Mouse (Mus musculus): ENCODE results near the gene Serpinf2. TPM values are rescaled to one million over a fixed set of nuclear protein-coding genes. Genes with fewer than 3 reads are reported as not detected.

Gene Serpinf2
- polyA plus RNA-seq, 1 experiment from 2014 or later, result not detected

GRCm38 (mm10) chr11:75468410-75468809 lies 29.0 kb upstream of the Serpinf2 start:
- Histone ChIP-seq H3K27me3 (ENCODE audit: control insufficient read depth, insufficient read depth, low read length) (no peaks in the 10 kb centered on the region), H3K27ac (replicated peaks; ENCODE audit: low read depth, low read length) (no peak overlapping the region), H3K4me1 (ENCODE audit: control insufficient read depth, insufficient read depth, low read length) (0 out of 2 replicates have a peak, but pooled peaks cover 3% of the 10 kb centered on the region), H3K36me3 (ENCODE audit: control insufficient read depth, insufficient read depth, low read length) (peaks cover 13% of the 10 kb centered on the region), H3K9me3 (ENCODE audit: control insufficient read depth, low read length) (no peaks in the 10 kb centered on the region), H3K4me2 (ENCODE audit: low read length) (peak overlapping the region; percentile 48), H3K4me3 (replicated peaks; ENCODE audit: low read depth, low read length) (no peak overlapping the region; the same call in 1 of the 2 replicates), H3K9ac (replicated peaks; ENCODE audit: low read length) (no peak overlapping the region)
- ATAC-seq (ENCODE audit: low FRiP score, low TSS enrichment) (no peak), DNase-seq (no peak)
- WGBS, result 65% methylated on average over 7 of the region's 7 CpGs

DNA sequence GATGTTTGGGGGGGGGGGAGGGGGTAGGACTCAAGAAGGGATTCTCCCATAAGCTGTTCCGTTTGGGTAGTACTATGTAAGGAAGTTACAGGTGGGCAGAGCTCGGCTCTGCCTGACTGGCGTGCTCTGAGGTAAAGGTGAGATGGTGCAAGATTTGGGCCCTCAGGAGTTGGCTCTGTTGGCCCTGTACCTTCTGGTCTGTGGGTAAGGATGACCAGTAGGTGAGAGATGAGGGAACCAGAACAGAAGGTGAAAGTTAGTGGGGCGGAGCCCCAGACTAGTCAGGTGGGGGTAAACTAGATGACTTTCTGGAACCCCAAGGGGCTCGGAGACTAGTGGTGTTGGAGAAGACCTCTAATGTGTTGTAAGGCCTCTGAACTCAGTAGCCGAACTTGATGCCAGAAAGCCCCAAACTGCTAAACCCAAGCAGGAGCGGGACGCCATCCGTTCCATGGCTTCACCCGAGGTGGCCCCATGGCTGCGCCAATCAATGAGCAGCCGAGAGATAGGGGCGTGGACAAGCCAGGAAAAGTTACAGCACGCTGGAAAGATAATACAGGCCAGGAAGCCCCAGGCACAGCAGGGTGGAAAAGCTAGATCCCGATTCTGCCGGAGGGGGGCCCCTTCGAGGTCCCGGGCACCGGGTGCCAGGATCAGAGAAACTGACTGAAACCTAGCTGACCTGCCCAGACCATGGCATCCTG lies 28.3 kb upstream of the Serpinf2 start:
- H3K36me3 ChIP-seq (ENCODE audit: control insufficient read depth, insufficient read depth, low read length), result peaks cover 13% of the 10 kb centered on the region
- H3K27ac ChIP-seq (replicated peaks; ENCODE audit: low read depth, low read length), result no peak overlapping the region
- H3K9me3 ChIP-seq (ENCODE audit: control insufficient read depth, low read length), result no peaks in the 10 kb centered on the region
- peak overlapping the region; percentile 21 for H3K4me3 ChIP-seq (replicated peaks; ENCODE audit: low read depth, low read length)
- H3K9ac ChIP-seq (replicated peaks; ENCODE audit: low read length), result no peak overlapping the region
- 17% methylated on average over 19 of the region's 19 CpGs for WGBS
- H3K27me3 ChIP-seq (ENCODE audit: control insufficient read depth, insufficient read depth, low read length), result no peaks in the 10 kb centered on the region
- peak; percentile 20 for DNase-seq
- peaks cover 9% of the 10 kb centered on the region; the same call in 1 of the 2 replicates for H3K4me1 ChIP-seq (ENCODE audit: control insufficient read depth, insufficient read depth, low read length)
- peak overlapping the region; percentile 48 for H3K4me2 ChIP-seq (ENCODE audit: low read length)
- ATAC-seq (ENCODE audit: low FRiP score, low TSS enrichment), result no peak

GRCm38 (mm10) chr11:75466731-75467505 lies 27.5 kb upstream of the Serpinf2 start:
- Histone ChIP-seq H3K27me3 (ENCODE audit: control insufficient read depth, insufficient read depth, low read length) (no peaks in the 10 kb centered on the region), H3K27ac (replicated peaks; ENCODE audit: low read depth, low read length) (no peak overlapping the region), H3K9ac (replicated peaks; ENCODE audit: low read length) (no peak overlapping the region), H3K36me3 (ENCODE audit: control insufficient read depth, insufficient read depth, low read length) (peaks cover 13% of the 10 kb centered on the region), H3K9me3 (ENCODE audit: control insufficient read depth, low read length) (no peaks in the 10 kb centered on the region), H3K4me2 (ENCODE audit: low read length) (no peak overlapping the region), H3K4me3 (replicated peaks; ENCODE audit: low read depth, low read length) (no peak overlapping the region), H3K4me1 (ENCODE audit: control insufficient read depth, insufficient read depth, low read length) (peaks cover 16% of the 10 kb centered on the region)
- ATAC-seq (ENCODE audit: low FRiP score, low TSS enrichment) (no peak), DNase-seq (no peak)
- WGBS, result 98% methylated on average over 4 of the region's 4 CpGs

DNA sequence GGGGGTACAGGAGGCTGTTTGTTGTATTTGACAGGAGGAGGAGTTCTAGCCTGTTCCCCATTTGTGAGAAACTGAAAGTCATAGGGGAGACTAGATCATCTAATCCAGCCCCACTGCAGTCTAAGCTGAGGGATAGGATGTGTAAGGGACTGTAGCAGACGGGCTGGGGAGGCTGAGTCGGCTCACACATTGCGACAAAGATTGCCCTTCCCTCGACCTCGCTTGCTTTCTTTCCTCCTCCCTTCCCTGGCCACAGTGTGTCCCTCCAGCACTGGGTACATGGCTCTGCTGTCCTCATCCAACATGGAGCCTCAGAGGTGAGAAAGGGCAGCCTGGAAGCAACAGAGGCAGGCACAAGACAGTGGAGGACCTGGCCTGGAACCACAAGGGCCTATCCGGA lies 25.7 kb upstream of the Serpinf2 start:
- no peak overlapping the region for H3K9ac ChIP-seq (replicated peaks; ENCODE audit: low read length)
- no peak for ATAC-seq (ENCODE audit: low FRiP score, low TSS enrichment)
- no peak overlapping the region for H3K4me3 ChIP-seq (replicated peaks; ENCODE audit: low read depth, low read length)
- H3K9me3 ChIP-seq (ENCODE audit: control insufficient read depth, low read length), result no peaks in the 10 kb centered on the region
- 83% methylated on average over 6 of the region's 6 CpGs for WGBS
- DNase-seq, result no peak
- no peaks in the 10 kb centered on the region for H3K27me3 ChIP-seq (ENCODE audit: control insufficient read depth, insufficient read depth, low read length)
- peaks cover 13% of the 10 kb centered on the region for H3K36me3 ChIP-seq (ENCODE audit: control insufficient read depth, insufficient read depth, low read length)
- H3K4me1 ChIP-seq (ENCODE audit: control insufficient read depth, insufficient read depth, low read length), result peaks cover 20% of the 10 kb centered on the region
- no peak overlapping the region for H3K4me2 ChIP-seq (ENCODE audit: low read length)
- no peak overlapping the region for H3K27ac ChIP-seq (replicated peaks; ENCODE audit: low read depth, low read length)

GRCm38 (mm10) chr11:75464417-75464816 lies 25.0 kb upstream of the Serpinf2 start:
- no peak for ATAC-seq (ENCODE audit: low FRiP score, low TSS enrichment)
- Histone ChIP-seq H3K36me3 (ENCODE audit: control insufficient read depth, insufficient read depth, low read length) (peaks cover 13% of the 10 kb centered on the region), H3K4me2 (ENCODE audit: low read length) (no peak overlapping the region), H3K9ac (replicated peaks; ENCODE audit: low read length) (no peak overlapping the region), H3K4me1 (ENCODE audit: control insufficient read depth, insufficient read depth, low read length) (peaks cover 24% of the 10 kb centered on the region), H3K9me3 (ENCODE audit: control insufficient read depth, low read length) (no peaks in the 10 kb centered on the region), H3K27ac (replicated peaks; ENCODE audit: low read depth, low read length) (no peak overlapping the region), H3K27me3 (ENCODE audit: control insufficient read depth, insufficient read depth, low read length) (no peaks in the 10 kb centered on the region), H3K4me3 (replicated peaks; ENCODE audit: low read depth, low read length) (no peak overlapping the region)
- no peak for DNase-seq
- 83% methylated on average over 6 of the region's 6 CpGs for WGBS

DNA sequence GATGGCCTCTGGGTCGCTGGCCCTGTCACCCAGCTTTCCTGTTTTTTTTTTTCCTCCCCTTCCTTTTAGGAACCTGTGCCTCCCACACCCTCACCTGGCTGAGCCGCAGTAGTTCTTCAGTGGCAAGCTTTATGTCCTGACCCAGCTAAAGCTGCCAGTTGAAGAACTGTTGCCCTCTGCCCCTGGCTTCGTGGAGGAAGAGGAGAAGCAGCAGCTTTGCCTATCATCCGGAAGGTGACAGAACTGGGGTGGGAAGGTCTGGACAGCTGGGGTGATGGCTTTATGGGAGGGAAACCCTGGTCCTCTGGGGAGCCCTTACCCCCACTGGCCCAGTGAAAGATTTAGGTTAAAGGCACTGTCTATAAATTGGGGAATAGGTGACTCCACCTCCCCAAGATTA lies 24.2 kb upstream of the Serpinf2 start:
- H3K4me1 ChIP-seq (ENCODE audit: control insufficient read depth, insufficient read depth, low read length), result peaks cover 24% of the 10 kb centered on the region
- DNase-seq (no peak), ATAC-seq (ENCODE audit: low FRiP score, low TSS enrichment) (no peak)
- no peaks in the 10 kb centered on the region for H3K9me3 ChIP-seq (ENCODE audit: control insufficient read depth, low read length)
- H3K4me3 ChIP-seq (replicated peaks; ENCODE audit: low read depth, low read length), result no peak overlapping the region
- peaks cover 13% of the 10 kb centered on the region for H3K36me3 ChIP-seq (ENCODE audit: control insufficient read depth, insufficient read depth, low read length)
- H3K9ac ChIP-seq (replicated peaks; ENCODE audit: low read length), result no peak overlapping the region
- H3K27me3 ChIP-seq (ENCODE audit: control insufficient read depth, insufficient read depth, low read length), result no peaks in the 10 kb centered on the region
- 77% methylated on average over 4 of the region's 4 CpGs for WGBS
- H3K27ac ChIP-seq (replicated peaks; ENCODE audit: low read depth, low read length), result no peak overlapping the region
- H3K4me2 ChIP-seq (ENCODE audit: low read length), result no peak overlapping the region

DNA sequence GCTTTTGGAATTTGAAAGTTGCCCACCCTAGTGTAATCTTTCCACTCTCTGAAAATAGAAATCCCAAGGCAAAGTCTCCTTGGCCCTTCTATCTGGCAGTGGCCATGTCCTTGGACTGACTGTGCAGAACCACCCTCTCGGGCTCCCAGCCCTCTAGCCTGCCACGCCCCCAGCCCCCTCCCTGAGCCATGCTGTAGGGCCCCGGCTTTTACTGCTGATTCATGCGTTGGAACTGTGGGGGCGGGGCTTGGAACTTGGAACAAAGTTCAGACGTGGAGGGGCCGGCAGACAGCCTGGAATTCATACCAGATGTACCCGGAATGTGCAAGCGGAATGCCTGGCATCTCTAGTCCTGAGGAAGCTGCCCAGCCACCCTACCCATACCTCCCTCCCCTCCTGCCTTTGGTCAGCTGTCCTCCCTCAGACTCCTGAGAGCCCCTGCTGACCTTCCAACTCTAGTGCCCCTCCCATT lies 23.5 kb upstream of the Serpinf2 start:
- no peaks in the 10 kb centered on the region for H3K9me3 ChIP-seq (ENCODE audit: control insufficient read depth, low read length)
- peak; percentile 47 for DNase-seq
- no peaks in the 10 kb centered on the region for H3K27me3 ChIP-seq (ENCODE audit: control insufficient read depth, insufficient read depth, low read length)
- no peak for ATAC-seq (ENCODE audit: low FRiP score, low TSS enrichment)
- no peak overlapping the region for H3K9ac ChIP-seq (replicated peaks; ENCODE audit: low read length)
- H3K4me2 ChIP-seq (ENCODE audit: low read length), result peak overlapping the region; percentile 96
- no peak overlapping the region for H3K27ac ChIP-seq (replicated peaks; ENCODE audit: low read depth, low read length)
- peaks cover 24% of the 10 kb centered on the region for H3K4me1 ChIP-seq (ENCODE audit: control insufficient read depth, insufficient read depth, low read length)
- H3K36me3 ChIP-seq (ENCODE audit: control insufficient read depth, insufficient read depth, low read length), result peaks cover 13% of the 10 kb centered on the region
- 2% methylated on average over 9 of the region's 9 CpGs for WGBS
- 0 out of 2 replicates have a peak overlapping the region, but pooled peaks have one; percentile 75 for H3K4me3 ChIP-seq (replicated peaks; ENCODE audit: low read depth, low read length)

GRCm38 (mm10) chr11:75462253-75462783 lies 22.9 kb upstream of the Serpinf2 start:
- no peak overlapping the region for H3K27ac ChIP-seq (replicated peaks; ENCODE audit: low read depth, low read length)
- H3K9me3 ChIP-seq (ENCODE audit: control insufficient read depth, low read length), result no peaks in the 10 kb centered on the region
- H3K36me3 ChIP-seq (ENCODE audit: control insufficient read depth, insufficient read depth, low read length), result peaks cover 13% of the 10 kb centered on the region
- H3K4me2 ChIP-seq (ENCODE audit: low read length), result peak overlapping the region; percentile 96
- DNase-seq (no peak), ATAC-seq (ENCODE audit: low FRiP score, low TSS enrichment) (0 out of 2 replicates have a peak, but pooled peaks have one; percentile 0)
- peak overlapping the region; percentile 75 for H3K4me3 ChIP-seq (replicated peaks; ENCODE audit: low read depth, low read length)
- peaks cover 21% of the 10 kb centered on the region for H3K4me1 ChIP-seq (ENCODE audit: control insufficient read depth, insufficient read depth, low read length)
- H3K27me3 ChIP-seq (ENCODE audit: control insufficient read depth, insufficient read depth, low read length), result no peaks in the 10 kb centered on the region
- WGBS, result 3% methylated on average over 16 of the region's 16 CpGs
- H3K9ac ChIP-seq (replicated peaks; ENCODE audit: low read length), result peak overlapping the region; percentile 62

Data from midbrain, embryonic 14.5 days (tissue).